Mouse (Mus musculus) ES-Bruce4 (cell line): ENCODE results near the gene Klhdc3. TPM values are rescaled to one million over a fixed set of nuclear protein-coding genes. Genes with fewer than 3 reads are reported as not detected.
A peak's percentile ranks its signal among the peaks of the same experiment; 100 is the strongest.

Experiments
- H3K27ac ChIP-seq: 2 replicates; pipeline ENCODE4 v1.5.1; 2012; ENCODE audit warnings: low read length, inconsistent platforms; ENCODE audit not compliant: insufficient read depth
- H3K27me3 ChIP-seq: 2 replicates; pipeline ENCODE4 v1.6.1; 2012; ENCODE audit warnings: mild to moderate bottlenecking, low read length, inconsistent platforms; ENCODE audit not compliant: control insufficient read depth, poor library complexity, insufficient read depth, severe bottlenecking
- H3K36me3 ChIP-seq: 2 replicates; pipeline ENCODE4 v1.6.1; 2012; ENCODE audit warnings: inconsistent platforms, mild to moderate bottlenecking, low read length, moderate library complexity; ENCODE audit not compliant: control insufficient read depth, poor library complexity, insufficient read depth, severe bottlenecking
- H3K4me1 ChIP-seq: one replicate; pipeline ENCODE4 v1.8.1; 2011; ENCODE audit warnings: low read length; ENCODE audit not compliant: control insufficient read depth, insufficient read depth
- H3K4me3 ChIP-seq: 2 replicates; pipeline ENCODE4 v1.5.1; 2011; ENCODE audit warnings: low read depth, mild to moderate bottlenecking, low read length
- H3K9ac ChIP-seq: 2 replicates; pipeline ENCODE4 v1.6.1; 2012; ENCODE audit warnings: low read depth, mild to moderate bottlenecking, inconsistent platforms; ENCODE audit not compliant: poor library complexity, severe bottlenecking
- H3K9me3 ChIP-seq: replicated peaks from 2 replicates; pipeline ENCODE4 v1.6.1; 2012; ENCODE audit warnings: mild to moderate bottlenecking, low read length, inconsistent platforms; ENCODE audit not compliant: control insufficient read depth, poor library complexity, insufficient read depth, severe bottlenecking
- CTCF ChIP-seq: IDR thresholded peaks from one replicate; pipeline ENCODE4 v1.8.1; 2011; ENCODE audit warnings: low read depth, low read length
- EP300 ChIP-seq: IDR thresholded peaks from 2 replicates; pipeline ENCODE4 v1.6.1; 2011; ENCODE audit warnings: low read depth, low read length; ENCODE audit not compliant: insufficient read depth
- POLR2A ChIP-seq: IDR thresholded peaks from one replicate; pipeline ENCODE4 v1.8.1; 2011; ENCODE audit warnings: low read length; ENCODE audit not compliant: insufficient read depth
- polyA plus RNA-seq: library from polyadenylated mRNA; stranded (reverse); fragments of >200 nt; gene quantifications from 2 replicates; pipeline ENCODE4 v1.2.4, GENCODE M21; 2011; ENCODE audit warnings: low read depth; ENCODE audit not compliant: missing spikeins, insufficient read depth, insufficient read length

Klhdc3 gene
- polyA plus RNA-seq, 1 experiment = 90.3 TPM

GRCm38 (mm10) chr17:46628471-46628790 is 52.3 kb downstream of the Klhdc3 start:
- H3K36me3 ChIP-seq = no peaks in the 10 kb centered on the region
- H3K27me3 ChIP-seq = no peaks in the 10 kb centered on the region
- peak overlapping the region; percentile 97 for H3K9ac ChIP-seq
- TF ChIP-seq POLR2A = no peak
- TF ChIP-seq CTCF = no peak
- no peak for TF ChIP-seq EP300
- H3K4me3 ChIP-seq = peak overlapping the region; percentile 92
- no peak overlapping the region for H3K27ac ChIP-seq
- H3K4me1 ChIP-seq = peaks cover 7% of the 10 kb centered on the region
- no peaks in the 10 kb centered on the region for H3K9me3 ChIP-seq

GRCm38 (mm10) chr17:46627409-46627808 is 53.3 kb downstream of the Klhdc3 start:
- H3K27me3 ChIP-seq = no peaks in the 10 kb centered on the region
- H3K9me3 ChIP-seq = no peaks in the 10 kb centered on the region
- H3K4me1 ChIP-seq = peaks cover 10% of the 10 kb centered on the region
- no peaks in the 10 kb centered on the region for H3K36me3 ChIP-seq
- no peak overlapping the region for H3K27ac ChIP-seq
- TF ChIP-seq EP300 = no peak
- no peak for TF ChIP-seq CTCF
- TF ChIP-seq POLR2A = no peak
- H3K4me3 ChIP-seq = no peak overlapping the region
- H3K9ac ChIP-seq = peak overlapping the region; percentile 97; the same call in 1 of the 2 replicates

GRCm38 (mm10) chr17:46624598-46624997 is 56.1 kb downstream of the Klhdc3 start:
- Histone ChIP-seq H3K9me3 (no peaks in the 10 kb centered on the region), H3K4me1 (peaks cover 23% of the 10 kb centered on the region), H3K27ac (peak overlapping the region; percentile 54; the same call in 1 of the 2 replicates), H3K9ac (peak overlapping the region; percentile 42), H3K4me3 (peak overlapping the region; percentile 41), H3K36me3 (no peaks in the 10 kb centered on the region), H3K27me3 (no peaks in the 10 kb centered on the region)
- TF ChIP-seq CTCF (no peak), POLR2A (no peak)

Other genes starting within 250 kb of the Klhdc3 start
- gene Slc22a7, start 242.5 kb downstream of the Klhdc3 start, polyA plus RNA-seq = 6.0 and 6.1 TPM in 2 replicates
- gene Ttbk1, start 193.2 kb downstream of the Klhdc3 start, polyA plus RNA-seq = 0.90 and 1.3 TPM in 2 replicates
- gene Dnph1, start 184.2 kb downstream of the Klhdc3 start, polyA plus RNA-seq = 21.8 and 24.1 TPM in 2 replicates
- 4.4 and 6.2 TPM in 2 replicates for gene Cul9, start 134.5 kb downstream of the Klhdc3 start, polyA plus RNA-seq
- 40.5 and 42.0 TPM in 2 replicates for gene Srf, start 124.7 kb downstream of the Klhdc3 start, polyA plus RNA-seq
- gene Ptk7, start 51.4 kb downstream of the Klhdc3 start, polyA plus RNA-seq = 110 and 113 TPM in 2 replicates
- 10.1 TPM in 2 replicates for gene Klc4, start 34.9 kb downstream of the Klhdc3 start, polyA plus RNA-seq
- gene Mrpl2, start 34.7 kb downstream of the Klhdc3 start, polyA plus RNA-seq = 65.8 and 70.9 TPM in 2 replicates
- 67.1 and 74.8 TPM in 2 replicates for gene Cul7, start 30.6 kb downstream of the Klhdc3 start, polyA plus RNA-seq
- gene Rrp36, start 6.6 kb downstream of the Klhdc3 start, polyA plus RNA-seq = 48.5 and 60.2 TPM in 2 replicates
- gene Mea1, start 2.1 kb downstream of the Klhdc3 start, polyA plus RNA-seq = 142 and 147 TPM in 2 replicates
- 97.3 and 99.4 TPM in 2 replicates for gene Ppp2r5d, start 24.2 kb upstream of the Klhdc3 start, polyA plus RNA-seq
- 13.0 and 13.4 TPM in 2 replicates for gene Pex6, start 30.5 kb upstream of the Klhdc3 start, polyA plus RNA-seq
- 3.9 and 4.1 TPM in 2 replicates for gene Gnmt, start 48.3 kb upstream of the Klhdc3 start, polyA plus RNA-seq
- gene Cnpy3, start 71.3 kb upstream of the Klhdc3 start, polyA plus RNA-seq = 31.2 and 37.2 TPM in 2 replicates
- gene Ptcra, start 82.8 kb upstream of the Klhdc3 start, polyA plus RNA-seq = 1.1 and 1.7 TPM in 2 replicates
- 6.7 and 7.2 TPM in 2 replicates for gene 2310039H08Rik, start 91.7 kb upstream of the Klhdc3 start, polyA plus RNA-seq
- 167 and 196 TPM in 2 replicates for gene Rpl7l1, start 101.8 kb upstream of the Klhdc3 start, polyA plus RNA-seq
- 24.2 and 26.7 TPM in 2 replicates for gene Bicral, start 177.6 kb upstream of the Klhdc3 start, polyA plus RNA-seq
- 10.6 and 10.8 TPM in 2 replicates for gene Tbcc, start 209.8 kb upstream of the Klhdc3 start, polyA plus RNA-seq
- gene Prph2, start 229.5 kb upstream of the Klhdc3 start, polyA plus RNA-seq = not detected in 2 replicates